Mouse (Mus musculus) cerebellum, adult 2 months (tissue): ENCODE results near the gene Slc39a13.

Experiments
- CTCF ChIP-seq: fragments of 200-500 bp; IDR thresholded peaks from 2 replicates; pipeline ENCODE4 v1.5.1; 2011; ENCODE audit warnings: low read depth, mild to moderate bottlenecking, control low read depth, low read length, moderate library complexity, borderline replicate concordance; ENCODE audit not compliant: insufficient read depth
- POLR2A ChIP-seq: fragments of 200-500 bp; IDR thresholded peaks from 2 replicates; pipeline ENCODE4 v1.6.1; 2011; ENCODE audit warnings: low read length, control low read depth, borderline replicate concordance; ENCODE audit not compliant: insufficient read depth

- TF ChIP-seq POLR2A (no peak), CTCF (no peak)
Measured at GRCm38 (mm10) chr2:91059376-91059775, 10.8 kb downstream of the Slc39a13 start.
